Mouse (Mus musculus): ENCODE results near the gene Mccc2. TPM values are rescaled to one million over a fixed set of nuclear protein-coding genes. Genes with fewer than 3 reads are reported as not detected.

Mccc2 gene
- polyA plus RNA-seq, 1 experiment from 2014 or later: 47.6 TPM

DNA sequence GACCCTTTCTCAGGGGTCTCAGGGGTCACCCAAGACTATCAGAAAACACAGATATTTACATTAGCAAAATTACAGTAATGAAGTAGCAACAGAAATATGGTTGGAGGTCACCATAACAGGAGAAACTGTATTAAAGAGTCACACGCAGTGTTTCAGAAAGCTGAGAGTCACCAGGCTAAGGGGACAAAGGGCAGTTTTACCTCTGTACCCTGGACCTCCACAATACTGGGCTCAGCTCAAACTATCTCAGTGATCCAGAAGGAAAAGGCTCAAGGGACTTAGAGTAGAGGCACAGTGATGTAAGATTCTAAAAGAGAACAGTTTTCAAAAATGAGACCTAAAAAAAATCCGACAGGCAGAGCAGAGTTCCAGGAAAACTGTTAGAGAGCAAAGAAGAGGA, 36.0 kb downstream of the Mccc2 start:
- Histone ChIP-seq H3K27ac (no peak overlapping the region), H3K4me3 (replicated peaks) (no peak overlapping the region), H3K4me1 (no peaks in the 10 kb centered on the region), H3K9ac (no peak overlapping the region), H3K36me3 (no peaks in the 10 kb centered on the region; the same call in 1 of the 2 replicates), H3K4me2 (no peak overlapping the region), H3K9me3 (no peaks in the 10 kb centered on the region), H3K27me3 (replicated peaks) (no peaks in the 10 kb centered on the region)
- 60% methylated on average over 2 of the region's 2 CpGs for WGBS
- ATAC-seq (ENCODE audit: insufficient read depth, low FRiP score, low read depth): no peak

DNA sequence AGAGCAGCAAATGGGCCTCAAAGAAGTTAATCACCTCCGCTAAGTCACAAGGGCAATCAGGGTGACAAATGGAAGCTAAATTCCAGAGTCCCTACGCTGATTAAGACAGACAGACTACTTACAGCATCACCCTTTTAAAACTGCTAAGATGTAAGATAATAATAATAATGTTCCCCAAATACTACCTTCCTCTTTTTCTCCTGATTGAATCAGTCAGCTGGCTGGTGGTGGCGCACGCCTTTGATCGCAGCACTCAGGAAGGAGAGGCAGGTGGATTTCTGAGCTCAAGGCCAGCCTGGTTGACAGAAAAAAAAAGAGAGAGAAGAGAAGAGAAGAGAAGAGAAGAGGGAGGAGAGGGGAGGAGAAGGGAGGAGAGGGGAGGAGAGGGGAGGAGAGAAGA, 45.4 kb downstream of the Mccc2 start:
- Histone ChIP-seq H3K27ac (no peak overlapping the region), H3K9me3 (no peaks in the 10 kb centered on the region), H3K4me3 (replicated peaks) (no peak overlapping the region), H3K4me1 (no peaks in the 10 kb centered on the region), H3K36me3 (peaks cover 13% of the 10 kb centered on the region; the same call in 1 of the 2 replicates), H3K4me2 (no peak overlapping the region), H3K9ac (no peak overlapping the region), H3K27me3 (replicated peaks) (no peaks in the 10 kb centered on the region)
- WGBS: 77% methylated on average over 3 of the region's 5 CpGs
- ATAC-seq (ENCODE audit: insufficient read depth, low FRiP score, low read depth): no peak

DNA sequence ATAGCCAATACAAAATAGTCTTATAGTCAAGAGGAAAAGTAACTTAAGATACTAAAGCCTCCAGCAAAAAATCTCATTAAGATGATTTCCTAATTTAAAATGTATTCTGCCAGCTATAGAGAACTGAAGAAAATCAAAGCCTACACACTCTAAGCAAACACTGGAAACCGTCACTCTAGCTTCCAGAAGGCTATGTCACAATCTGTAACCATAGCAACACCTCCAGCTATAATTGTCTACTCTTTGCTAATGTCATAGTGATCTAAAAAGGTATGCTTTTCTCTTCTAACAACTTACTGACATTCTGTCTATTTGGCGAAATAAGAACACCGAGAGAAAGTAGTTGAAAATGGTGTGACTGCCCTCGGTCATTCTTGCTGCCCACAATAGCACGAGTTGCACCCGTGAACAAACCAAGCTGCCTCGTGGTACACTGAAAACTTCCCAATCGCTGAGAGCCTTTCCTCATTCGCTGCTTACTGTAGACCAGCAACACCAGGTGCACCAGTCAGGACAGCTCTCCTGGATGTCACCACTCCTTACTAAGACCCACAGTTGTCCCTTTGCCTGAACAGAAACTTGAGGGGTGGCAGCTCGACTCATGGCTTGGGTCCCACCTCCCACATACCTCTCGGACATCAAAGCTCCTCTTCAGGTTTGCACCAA, 48.3 kb downstream of the Mccc2 start:
- H3K9ac ChIP-seq: no peak overlapping the region
- no peak overlapping the region for H3K4me3 ChIP-seq (replicated peaks)
- no peak overlapping the region for H3K4me2 ChIP-seq
- no peak for ATAC-seq (ENCODE audit: insufficient read depth, low FRiP score, low read depth)
- 90% methylated on average over 11 of the region's 11 CpGs for WGBS
- peaks cover 13% of the 10 kb centered on the region; the same call in 1 of the 2 replicates for H3K36me3 ChIP-seq
- H3K27ac ChIP-seq: no peak overlapping the region
- H3K4me1 ChIP-seq: no peaks in the 10 kb centered on the region
- no peaks in the 10 kb centered on the region for H3K27me3 ChIP-seq (replicated peaks)
- H3K9me3 ChIP-seq: no peaks in the 10 kb centered on the region

DNA sequence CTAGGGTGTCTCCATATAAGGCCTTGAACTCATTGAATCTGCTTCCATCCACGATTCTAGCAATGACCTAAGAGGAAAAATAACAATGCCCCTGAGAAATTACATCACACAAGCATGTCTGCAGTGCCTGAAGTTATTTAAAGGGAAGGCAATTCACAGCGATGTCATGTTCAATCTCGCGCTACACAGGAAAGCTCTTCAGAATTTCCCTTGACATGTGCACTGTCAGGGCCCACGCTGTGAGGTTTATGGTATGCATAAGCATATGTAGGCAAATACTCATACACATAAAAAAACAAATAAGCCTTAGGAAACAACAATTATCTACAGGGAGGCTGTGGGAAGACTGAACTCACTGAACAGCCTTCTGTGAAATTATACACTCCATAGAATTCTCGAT, 51.6 kb downstream of the Mccc2 start:
- H3K4me3 ChIP-seq (replicated peaks): no peak overlapping the region
- ATAC-seq (ENCODE audit: insufficient read depth, low FRiP score, low read depth): no peak
- no peak overlapping the region for H3K27ac ChIP-seq
- no peak overlapping the region for H3K9ac ChIP-seq
- no peaks in the 10 kb centered on the region for H3K9me3 ChIP-seq
- H3K4me2 ChIP-seq: no peak overlapping the region
- 83% methylated on average over 6 of the region's 6 CpGs for WGBS
- H3K36me3 ChIP-seq: peaks cover 3% of the 10 kb centered on the region; the same call in 1 of the 2 replicates
- H3K4me1 ChIP-seq: no peaks in the 10 kb centered on the region
- H3K27me3 ChIP-seq (replicated peaks): no peaks in the 10 kb centered on the region

DNA sequence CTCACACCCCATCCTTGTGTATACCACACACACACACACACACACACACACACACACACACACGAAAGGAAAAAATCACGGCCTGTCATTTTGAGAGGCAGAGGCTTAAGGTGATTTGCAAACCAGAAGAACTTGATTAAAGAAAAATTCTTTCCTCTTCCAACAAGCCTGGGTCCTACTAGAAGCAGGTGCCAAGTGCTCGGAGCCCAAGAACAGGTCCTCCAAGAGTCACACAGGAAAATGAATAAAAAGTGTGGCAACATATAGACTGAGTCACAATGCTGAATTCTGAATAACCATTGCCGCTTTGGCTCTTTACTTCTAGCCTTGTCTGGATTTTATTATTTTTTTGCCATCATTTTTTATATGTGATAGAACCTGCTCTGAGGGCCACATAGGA, 53.8 kb downstream of the Mccc2 start:
- H3K9ac ChIP-seq: no peak overlapping the region
- H3K27me3 ChIP-seq (replicated peaks): no peaks in the 10 kb centered on the region
- no peaks in the 10 kb centered on the region for H3K9me3 ChIP-seq
- H3K36me3 ChIP-seq: no peaks in the 10 kb centered on the region; the same call in 1 of the 2 replicates
- no peaks in the 10 kb centered on the region for H3K4me1 ChIP-seq
- ATAC-seq (ENCODE audit: insufficient read depth, low FRiP score, low read depth): no peak
- no peak overlapping the region for H3K4me3 ChIP-seq (replicated peaks)
- WGBS: 90% methylated on average over 4 of the region's 4 CpGs
- H3K4me2 ChIP-seq: no peak overlapping the region
- no peak overlapping the region for H3K27ac ChIP-seq

DNA sequence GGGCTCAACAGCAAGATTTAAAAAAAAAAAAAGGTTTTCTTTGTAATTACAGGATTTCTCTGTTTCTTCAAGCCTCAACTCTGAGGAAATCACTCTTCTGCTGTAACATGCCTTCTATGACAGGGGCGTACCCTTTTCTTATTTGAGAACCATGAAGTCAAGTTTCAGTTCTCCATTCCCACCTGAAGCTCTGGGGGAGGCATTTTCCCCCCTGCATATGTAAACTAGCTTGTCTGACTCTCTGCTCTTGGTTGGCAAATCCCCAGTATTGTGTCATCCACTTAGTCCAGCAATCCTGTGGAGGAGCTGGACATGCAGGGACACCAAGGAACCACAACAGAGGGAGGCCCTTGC, 59.9 kb downstream of the Mccc2 start:
- H3K9me3 ChIP-seq: no peaks in the 10 kb centered on the region
- no peaks in the 10 kb centered on the region for H3K27me3 ChIP-seq (replicated peaks)
- H3K9ac ChIP-seq: no peak overlapping the region
- peaks cover 8% of the 10 kb centered on the region for H3K36me3 ChIP-seq
- no peak overlapping the region for H3K4me2 ChIP-seq
- H3K4me3 ChIP-seq (replicated peaks): no peak overlapping the region
- H3K4me1 ChIP-seq: no peaks in the 10 kb centered on the region
- WGBS: 81% methylated on average over 1 of the region's 1 CpGs
- no peak overlapping the region for H3K27ac ChIP-seq
- ATAC-seq (ENCODE audit: insufficient read depth, low FRiP score, low read depth): no peak

DNA sequence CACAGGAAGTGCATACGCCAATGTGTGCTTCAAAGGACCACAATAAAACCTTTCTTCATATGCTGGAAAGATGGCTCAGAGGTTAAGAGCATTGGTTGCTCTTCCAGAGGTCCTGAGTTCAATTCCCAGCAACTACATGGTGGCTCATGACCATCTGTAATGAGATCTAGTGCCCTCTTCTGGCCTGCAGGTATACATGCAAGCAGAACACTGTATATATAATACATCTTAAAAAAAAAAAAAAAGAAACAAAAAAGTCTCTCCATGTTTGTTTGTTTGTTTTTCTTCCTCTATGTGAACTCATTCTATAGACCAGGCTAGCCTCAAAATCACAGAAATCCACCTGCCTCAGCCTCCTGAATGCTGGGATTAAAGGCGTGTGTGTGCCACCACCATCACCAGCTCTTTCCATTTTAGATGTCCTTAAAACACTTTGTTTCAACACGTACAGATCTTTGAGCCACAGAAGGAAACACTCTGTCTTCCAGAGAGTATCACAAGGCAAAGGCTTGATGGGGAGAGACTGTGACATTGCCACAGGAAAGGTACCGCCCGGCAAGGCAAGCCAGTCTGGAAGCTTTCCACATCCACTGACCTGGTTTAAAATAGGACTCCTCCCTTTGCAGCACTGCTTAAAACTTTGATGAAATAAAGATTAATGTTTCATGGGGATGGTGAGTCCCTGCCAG, 60.4 kb downstream of the Mccc2 start:
- Histone ChIP-seq H3K4me1 (no peaks in the 10 kb centered on the region), H3K27me3 (replicated peaks) (no peaks in the 10 kb centered on the region), H3K27ac (no peak overlapping the region), H3K4me2 (no peak overlapping the region), H3K9me3 (no peaks in the 10 kb centered on the region), H3K36me3 (peaks cover 8% of the 10 kb centered on the region), H3K4me3 (replicated peaks) (no peak overlapping the region), H3K9ac (no peak overlapping the region)
- WGBS: 93% methylated on average over 5 of the region's 5 CpGs
- no peak for ATAC-seq (ENCODE audit: insufficient read depth, low FRiP score, low read depth)

DNA sequence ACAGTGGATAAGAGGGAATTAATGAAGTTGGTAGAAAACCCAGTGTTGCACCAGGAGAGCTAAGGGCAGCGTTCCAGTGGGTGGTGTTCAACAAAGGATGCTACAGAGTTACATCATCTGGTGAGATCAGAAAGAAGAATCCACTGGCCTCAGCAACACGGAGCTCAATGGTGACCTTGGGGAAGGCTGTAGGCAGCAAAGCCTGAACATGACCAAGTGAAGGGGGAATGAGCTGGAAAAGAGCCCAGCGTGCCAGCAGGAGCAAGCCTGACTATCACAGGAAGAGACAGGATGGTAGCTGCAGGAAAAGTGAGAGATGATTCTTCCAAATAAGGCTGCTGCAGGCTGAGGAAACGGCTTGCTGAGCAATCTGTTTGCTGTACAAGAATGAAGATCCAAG, 68.0 kb downstream of the Mccc2 start:
- WGBS: 80% methylated on average over 4 of the region's 4 CpGs
- H3K27ac ChIP-seq: no peak overlapping the region
- peaks cover 8% of the 10 kb centered on the region; the same call in 1 of the 2 replicates for H3K36me3 ChIP-seq
- no peak overlapping the region for H3K9ac ChIP-seq
- no peaks in the 10 kb centered on the region for H3K4me1 ChIP-seq
- H3K27me3 ChIP-seq (replicated peaks): no peaks in the 10 kb centered on the region
- H3K9me3 ChIP-seq: no peaks in the 10 kb centered on the region
- H3K4me3 ChIP-seq (replicated peaks): no peak overlapping the region
- no peak overlapping the region for H3K4me2 ChIP-seq
- ATAC-seq (ENCODE audit: insufficient read depth, low FRiP score, low read depth): no peak

DNA sequence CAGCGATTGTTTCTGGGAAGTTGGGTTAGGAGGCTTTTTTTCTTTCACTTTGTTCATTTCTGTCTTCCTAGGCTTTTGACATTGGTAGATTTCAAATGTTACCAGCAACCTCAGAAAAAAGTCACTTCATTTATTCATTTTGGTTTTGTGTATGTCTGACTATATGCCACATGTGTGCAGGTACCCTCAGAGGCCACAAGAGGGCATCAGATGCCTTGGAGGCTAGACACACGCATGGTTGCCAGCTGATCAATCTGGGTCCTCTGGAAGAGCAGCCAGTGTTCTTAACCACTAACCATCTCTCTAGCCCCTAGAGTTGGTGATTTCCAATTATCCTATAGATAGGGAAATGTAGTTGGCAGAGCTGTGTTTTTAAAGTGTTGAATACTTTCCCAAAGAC, 71.9 kb downstream of the Mccc2 start:
- H3K9me3 ChIP-seq: no peaks in the 10 kb centered on the region
- H3K36me3 ChIP-seq: no peaks in the 10 kb centered on the region
- no peak for ATAC-seq (ENCODE audit: insufficient read depth, low FRiP score, low read depth)
- no peaks in the 10 kb centered on the region for H3K27me3 ChIP-seq (replicated peaks)
- H3K4me3 ChIP-seq (replicated peaks): no peak overlapping the region
- no peaks in the 10 kb centered on the region for H3K4me1 ChIP-seq
- 95% methylated on average over 2 of the region's 2 CpGs for WGBS
- H3K9ac ChIP-seq: no peak overlapping the region
- no peak overlapping the region for H3K27ac ChIP-seq
- H3K4me2 ChIP-seq: no peak overlapping the region

DNA sequence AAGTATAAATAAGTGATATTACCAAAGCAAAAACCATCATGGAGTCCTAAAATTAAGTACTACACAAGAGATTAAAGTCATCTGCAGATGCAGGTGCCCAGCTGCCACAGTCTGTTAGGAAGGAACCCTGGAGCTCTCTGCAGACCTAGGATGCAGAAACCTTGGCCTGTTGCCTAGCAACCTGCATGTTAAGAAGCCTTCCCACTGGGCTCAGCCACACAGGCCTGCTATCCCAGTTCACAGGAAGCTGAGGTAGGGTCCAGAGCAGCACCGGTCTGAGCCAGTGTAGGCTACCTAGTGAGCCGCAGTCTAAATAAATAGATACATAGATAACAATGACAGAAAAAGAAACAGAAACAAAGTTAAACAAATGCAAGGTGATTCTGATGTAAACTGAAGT, 74.8 kb downstream of the Mccc2 start:
- Histone ChIP-seq H3K9me3 (no peaks in the 10 kb centered on the region), H3K36me3 (no peaks in the 10 kb centered on the region), H3K4me3 (replicated peaks) (no peak overlapping the region), H3K27me3 (replicated peaks) (no peaks in the 10 kb centered on the region), H3K4me1 (no peaks in the 10 kb centered on the region), H3K4me2 (no peak overlapping the region), H3K27ac (no peak overlapping the region), H3K9ac (no peak overlapping the region)
- no peak for ATAC-seq (ENCODE audit: insufficient read depth, low FRiP score, low read depth)
- WGBS: 29% methylated on average over 2 of the region's 2 CpGs

DNA sequence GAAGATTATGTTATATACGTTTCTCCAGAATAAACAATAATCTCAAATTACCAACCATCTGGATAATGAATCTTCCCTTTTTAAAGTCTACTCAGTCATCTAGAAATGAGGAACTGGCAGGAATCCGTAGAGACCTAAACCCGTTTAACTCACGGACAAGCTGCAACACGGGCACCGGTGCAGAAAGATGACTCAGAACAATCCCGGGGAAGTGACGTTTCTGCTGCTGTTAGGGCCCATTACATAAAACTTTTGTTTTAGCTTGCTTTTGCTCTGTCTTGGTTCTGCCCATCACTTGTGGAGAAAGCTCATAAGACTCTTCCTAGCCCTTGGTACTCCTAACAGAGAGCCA, 76.1 kb downstream of the Mccc2 start:
- Histone ChIP-seq H3K36me3 (no peaks in the 10 kb centered on the region), H3K9ac (no peak overlapping the region), H3K4me3 (replicated peaks) (no peak overlapping the region), H3K9me3 (no peaks in the 10 kb centered on the region), H3K4me1 (no peaks in the 10 kb centered on the region), H3K27ac (no peak overlapping the region), H3K27me3 (replicated peaks) (no peaks in the 10 kb centered on the region), H3K4me2 (no peak overlapping the region)
- no peak for ATAC-seq (ENCODE audit: insufficient read depth, low FRiP score, low read depth)
- 58% methylated on average over 8 of the region's 8 CpGs for WGBS

DNA sequence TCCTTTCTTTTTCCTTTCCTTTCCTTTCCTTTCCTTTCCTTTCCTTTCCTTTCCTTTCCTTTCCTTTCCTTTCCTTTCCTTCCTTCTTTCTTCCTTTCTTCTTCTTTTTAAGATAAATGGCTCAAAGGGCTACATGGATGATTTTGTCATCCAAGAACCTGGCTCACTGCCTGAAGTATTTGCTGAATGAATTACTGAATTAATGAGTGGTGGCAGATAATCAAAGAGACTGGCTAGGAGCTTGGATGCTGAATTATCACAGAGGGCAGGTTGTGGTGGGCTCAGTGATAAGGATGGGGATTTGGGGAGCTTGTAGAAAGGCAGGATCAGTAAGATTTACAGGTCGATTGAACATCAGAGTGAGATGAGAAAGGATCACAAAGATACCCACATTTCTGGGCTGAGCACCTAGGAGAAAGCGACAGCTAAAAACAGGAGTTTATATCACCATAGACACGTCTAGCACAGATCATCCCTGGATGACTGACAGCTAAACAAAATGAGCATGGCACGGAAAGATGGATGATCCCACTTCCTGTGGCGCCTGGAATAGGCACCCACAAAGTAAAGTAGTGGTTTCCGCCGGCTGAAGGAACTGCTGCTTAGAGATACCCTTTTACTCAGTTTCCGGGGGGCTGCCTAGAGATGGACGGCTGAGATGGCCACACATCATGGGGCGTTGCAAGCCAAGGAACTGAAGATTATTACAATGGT, 76.7 kb downstream of the Mccc2 start:
- H3K27ac ChIP-seq: no peak overlapping the region
- no peak overlapping the region for H3K9ac ChIP-seq
- H3K4me2 ChIP-seq: no peak overlapping the region
- H3K9me3 ChIP-seq: no peaks in the 10 kb centered on the region
- no peaks in the 10 kb centered on the region for H3K27me3 ChIP-seq (replicated peaks)
- no peak overlapping the region for H3K4me3 ChIP-seq (replicated peaks)
- H3K4me1 ChIP-seq: no peaks in the 10 kb centered on the region
- ATAC-seq (ENCODE audit: insufficient read depth, low FRiP score, low read depth): no peak
- H3K36me3 ChIP-seq: no peaks in the 10 kb centered on the region
- 69% methylated on average over 10 of the region's 10 CpGs for WGBS
